Mouse (Mus musculus) hindbrain, embryonic 11.5 days (tissue): Measurements from ENCODE around the gene Pde5a. TPM values are rescaled to one million over a fixed set of nuclear protein-coding genes. Genes with fewer than 3 reads are reported as not detected.

Experiments used
- ATAC-seq: fragments of 200-750 bp; cut with Nextera tagmentation; 2 replicates; pipeline ENCODE4 v1.8.0; 2017; ENCODE audit warnings: mild to moderate bottlenecking, moderate TSS enrichment, moderate library complexity; ENCODE audit not compliant: low FRiP score
- DNase-seq: peaks from one replicate; pipeline ENCODE4 v3.0.0-alpha.2; 2015; ENCODE audit warnings: low spot score
- H3K27ac ChIP-seq: fragments of 300-500 bp; sonication (generic); 2 replicates; pipeline ENCODE4 v1.5.1; 2014; ENCODE audit warnings: mild to moderate bottlenecking, low read depth, low read length
- H3K27me3 ChIP-seq: fragments of 300-500 bp; sonication (generic); 2 replicates; pipeline ENCODE4 v1.6.1; 2014; ENCODE audit warnings: mild to moderate bottlenecking, low read length, moderate library complexity, mixed read lengths; ENCODE audit not compliant: control insufficient read depth, insufficient read depth
- H3K36me3 ChIP-seq: fragments of 300-500 bp; sonication (generic); 2 replicates; pipeline ENCODE4 v1.6.1; 2014; ENCODE audit warnings: mild to moderate bottlenecking, low read length, moderate library complexity, mixed read lengths; ENCODE audit not compliant: control insufficient read depth, insufficient read depth
- H3K4me1 ChIP-seq: fragments of 300-500 bp; sonication (generic); replicated peaks from 2 replicates; pipeline ENCODE4 v1.6.1; 2014; ENCODE audit warnings: low read length, mixed read lengths; ENCODE audit not compliant: control insufficient read depth, insufficient read depth
- H3K4me2 ChIP-seq: fragments of 300-500 bp; sonication (generic); replicated peaks from 2 replicates; pipeline ENCODE4 v1.6.1; 2014; ENCODE audit warnings: mild to moderate bottlenecking, low read depth, low read length
- H3K4me3 ChIP-seq: fragments of 300-500 bp; sonication (generic); 2 replicates; pipeline ENCODE4 v1.5.1; 2014; ENCODE audit warnings: low read depth, low read length
- H3K9ac ChIP-seq: fragments of 300-500 bp; sonication (generic); 2 replicates; pipeline ENCODE4 v1.6.1; 2014; ENCODE audit warnings: low read depth, low read length
- H3K9me3 ChIP-seq: fragments of 300-500 bp; sonication (generic); 2 replicates; pipeline ENCODE4 v1.6.1; 2016; ENCODE audit warnings: low read length; ENCODE audit not compliant: control insufficient read depth
- WGBS: fragments of 180-500 bp; shearing (Covaris S2); extraction: QIAGEN DNeasy Blood & Tissue Kit; methylation state at CpG from one replicate; pipeline ENCODE4 v1.1.7; 2014; 5-methylcytosine and 5-hydroxymethylcytosine counted together
- polyA plus RNA-seq: library from polyadenylated mRNA; unstranded; fragments of >200 nt; fragmentation: Nextera tagmentation; extraction: Ambion mirVana; gene quantifications from 2 replicates; pipeline ENCODE4 v1.2.1, GENCODE M21; 2014

The Pde5a gene
- polyA plus RNA-seq, 1 experiment from 2014 or later, result 8.1 TPM

- no peak overlapping the region for H3K27ac ChIP-seq
- H3K4me1 ChIP-seq, result no peaks in the 10 kb centered on the region
- ATAC-seq (no peak), DNase-seq (no peak)
- no peak overlapping the region for H3K4me2 ChIP-seq
- no peak overlapping the region for H3K9ac ChIP-seq
- H3K9me3 ChIP-seq, result no peaks in the 10 kb centered on the region
- no peaks in the 10 kb centered on the region for H3K27me3 ChIP-seq
- no peaks in the 10 kb centered on the region for H3K36me3 ChIP-seq
- WGBS, result 57% methylated on average over 11 of the region's 11 CpGs
- no peak overlapping the region for H3K4me3 ChIP-seq
These were observed 126.4 kb downstream of the Pde5a start for GRCm38 (mm10) chr3:122855149-122855548.

GRCm38 (mm10) chr3:122859829-122860228, 131.1 kb downstream of the Pde5a start:
- DNase-seq (no peak), ATAC-seq (no peak)
- Histone ChIP-seq H3K36me3 (no peaks in the 10 kb centered on the region), H3K9ac (no peak overlapping the region), H3K4me3 (no peak overlapping the region), H3K4me1 (no peaks in the 10 kb centered on the region), H3K4me2 (no peak overlapping the region), H3K9me3 (no peaks in the 10 kb centered on the region), H3K27me3 (no peaks in the 10 kb centered on the region), H3K27ac (no peak overlapping the region)
- WGBS, result 80% methylated on average over 2 of the region's 2 CpGs

GRCm38 (mm10) chr3:122860573-122861498, 132.1 kb downstream of the Pde5a start:
- Histone ChIP-seq H3K36me3 (no peaks in the 10 kb centered on the region), H3K4me1 (no peaks in the 10 kb centered on the region), H3K27me3 (no peaks in the 10 kb centered on the region), H3K27ac (no peak overlapping the region), H3K9me3 (no peaks in the 10 kb centered on the region), H3K4me2 (no peak overlapping the region), H3K4me3 (no peak overlapping the region), H3K9ac (no peak overlapping the region)
- 87% methylated on average over 11 of the region's 12 CpGs for WGBS
- ATAC-seq, result no peak
- DNase-seq, result no peak

GRCm38 (mm10) chr3:122865092-122865491, 136.3 kb downstream of the Pde5a start:
- DNase-seq (no peak), ATAC-seq (no peak)
- Histone ChIP-seq H3K9ac (no peak overlapping the region), H3K9me3 (no peaks in the 10 kb centered on the region), H3K27ac (no peak overlapping the region), H3K27me3 (no peaks in the 10 kb centered on the region), H3K4me2 (no peak overlapping the region), H3K4me3 (no peak overlapping the region), H3K4me1 (no peaks in the 10 kb centered on the region), H3K36me3 (no peaks in the 10 kb centered on the region)
- 85% methylated on average over 4 of the region's 4 CpGs for WGBS

- WGBS, result 92% methylated on average over 1 of the region's 1 CpGs
- no peak overlapping the region for H3K4me2 ChIP-seq
- H3K4me1 ChIP-seq, result no peaks in the 10 kb centered on the region
- no peaks in the 10 kb centered on the region for H3K9me3 ChIP-seq
- H3K27me3 ChIP-seq, result no peaks in the 10 kb centered on the region
- H3K4me3 ChIP-seq, result no peak overlapping the region
- H3K27ac ChIP-seq, result no peak overlapping the region
- ATAC-seq, result no peak
- H3K9ac ChIP-seq, result no peak overlapping the region
- H3K36me3 ChIP-seq, result no peaks in the 10 kb centered on the region
- DNase-seq, result no peak
These were observed 139.5 kb downstream of the Pde5a start for GRCm38 (mm10) chr3:122868270-122868669.

- H3K9ac ChIP-seq, result no peak overlapping the region
- H3K4me2 ChIP-seq, result no peak overlapping the region
- H3K27me3 ChIP-seq, result no peaks in the 10 kb centered on the region
- H3K27ac ChIP-seq, result no peak overlapping the region
- WGBS, result 89% methylated on average over 1 of the region's 1 CpGs
- no peaks in the 10 kb centered on the region for H3K36me3 ChIP-seq
- no peak for ATAC-seq
- no peak overlapping the region for H3K4me3 ChIP-seq
- DNase-seq, result no peak
- H3K9me3 ChIP-seq, result no peaks in the 10 kb centered on the region
- H3K4me1 ChIP-seq, result no peaks in the 10 kb centered on the region
These were observed 142.8 kb downstream of the Pde5a start for GRCm38 (mm10) chr3:122871596-122871995.

GRCm38 (mm10) chr3:122876870-122877269, 148.1 kb downstream of the Pde5a start:
- Histone ChIP-seq H3K36me3 (no peaks in the 10 kb centered on the region), H3K27ac (no peak overlapping the region), H3K9me3 (no peaks in the 10 kb centered on the region), H3K4me2 (no peak overlapping the region), H3K27me3 (no peaks in the 10 kb centered on the region), H3K9ac (no peak overlapping the region), H3K4me1 (no peaks in the 10 kb centered on the region), H3K4me3 (no peak overlapping the region)
- ATAC-seq, result no peak
- DNase-seq, result no peak
- 84% methylated on average over 2 of the region's 2 CpGs for WGBS

GRCm38 (mm10) chr3:122877543-122877942, 148.8 kb downstream of the Pde5a start:
- Histone ChIP-seq H3K27ac (no peak overlapping the region), H3K4me1 (no peaks in the 10 kb centered on the region), H3K27me3 (no peaks in the 10 kb centered on the region), H3K9me3 (no peaks in the 10 kb centered on the region), H3K4me3 (no peak overlapping the region), H3K36me3 (no peaks in the 10 kb centered on the region), H3K4me2 (no peak overlapping the region), H3K9ac (no peak overlapping the region)
- ATAC-seq (no peak), DNase-seq (no peak)
- WGBS, result 96% methylated on average over 3 of the region's 3 CpGs

GRCm38 (mm10) chr3:122878705-122879315, 150.1 kb downstream of the Pde5a start:
- Histone ChIP-seq H3K4me3 (no peak overlapping the region), H3K27me3 (no peaks in the 10 kb centered on the region), H3K4me1 (no peaks in the 10 kb centered on the region), H3K9me3 (no peaks in the 10 kb centered on the region), H3K27ac (no peak overlapping the region), H3K36me3 (no peaks in the 10 kb centered on the region), H3K9ac (no peak overlapping the region), H3K4me2 (no peak overlapping the region)
- DNase-seq, result no peak
- WGBS, result 90% methylated on average over 8 of the region's 8 CpGs
- ATAC-seq, result no peak
